Mouse (Mus musculus): ENCODE results near the gene Eif2b1.

GRCm38 (mm10) chr5:124552094-124552472, 26.8 kb downstream of the Eif2b1 start:
- TF ChIP-seq GATA1 (IDR thresholded peaks at IDR 0.05; ENCODE audit: low read length) (no peak), TAL1 (IDR thresholded peaks at IDR 0.05; ENCODE audit: low read length) (no peak)

Measured in erythroblast, embryonic 14.5 days (primary cell).